Mouse (Mus musculus) kidney, embryonic 14.5 days (tissue): ENCODE data around the gene Spns3. TPM values are rescaled to one million over a fixed set of nuclear protein-coding genes. Genes with fewer than 3 reads are reported as not detected.
"Not testable (repeated sequence)": the region's sequence is repeated elsewhere in the genome, so short reads cannot be mapped to it uniquely, and the experiment has no call there.

ENCODE experiments used
- ATAC-seq: fragments of 200-750 bp; cut with Nextera tagmentation; 2 replicates; pipeline ENCODE4 v1.8.0; 2017; ENCODE audit warnings: moderate number of reproducible peaks, mild to moderate bottlenecking, moderate TSS enrichment, moderate library complexity; ENCODE audit not compliant: low FRiP score, low TSS enrichment
- H3K27ac ChIP-seq: fragments of 300-500 bp; sonication (generic); 2 replicates; pipeline ENCODE4 v1.5.1; 2014; ENCODE audit warnings: low read depth, mild to moderate bottlenecking, low read length, moderate library complexity, mixed read lengths
- H3K27me3 ChIP-seq: fragments of 300-500 bp; sonication (generic); 2 replicates; pipeline ENCODE4 v1.6.1; 2014; ENCODE audit warnings: mild to moderate bottlenecking, low read length; ENCODE audit not compliant: control insufficient read depth, insufficient read depth
- H3K36me3 ChIP-seq: fragments of 300-500 bp; sonication (generic); 2 replicates; pipeline ENCODE4 v1.6.1; 2014; ENCODE audit warnings: low read length, mixed read lengths; ENCODE audit not compliant: control insufficient read depth, insufficient read depth
- H3K4me1 ChIP-seq: fragments of 300-500 bp; sonication (generic); 2 replicates; pipeline ENCODE4 v1.6.1; 2014; ENCODE audit warnings: low read length, mixed read lengths; ENCODE audit not compliant: control insufficient read depth, insufficient read depth
- H3K4me2 ChIP-seq: fragments of 300-500 bp; sonication (generic); replicated peaks from 2 replicates; pipeline ENCODE4 v1.6.1; 2014; ENCODE audit warnings: low read depth, mild to moderate bottlenecking, low read length
- H3K4me3 ChIP-seq: fragments of 300-500 bp; sonication (generic); 2 replicates; pipeline ENCODE4 v1.5.1; 2014; ENCODE audit warnings: mild to moderate bottlenecking, low read length
- H3K9ac ChIP-seq: fragments of 300-500 bp; sonication (generic); 2 replicates; pipeline ENCODE4 v1.6.1; 2014; ENCODE audit warnings: low read depth, mild to moderate bottlenecking, low read length, moderate library complexity
- H3K9me3 ChIP-seq: fragments of 300-500 bp; sonication (generic); 2 replicates; pipeline ENCODE4 v1.6.1; 2016; ENCODE audit warnings: low read length; ENCODE audit not compliant: control insufficient read depth
- WGBS: fragments of 180-500 bp; shearing (Covaris S2); extraction: QIAGEN DNeasy Blood & Tissue Kit; methylation state at CpG from one replicate; pipeline ENCODE4 v1.1.7; 2014; 5-methylcytosine and 5-hydroxymethylcytosine counted together
- polyA plus RNA-seq: library from polyadenylated mRNA; unstranded; fragments of >200 nt; fragmentation: Nextera tagmentation; extraction: Ambion mirVana; gene quantifications from 2 replicates; pipeline ENCODE4 v1.2.1, GENCODE M21; 2014

The Spns3 gene
- polyA plus RNA-seq, 1 experiment from 2014 or later: 0.20 TPM

DNA sequence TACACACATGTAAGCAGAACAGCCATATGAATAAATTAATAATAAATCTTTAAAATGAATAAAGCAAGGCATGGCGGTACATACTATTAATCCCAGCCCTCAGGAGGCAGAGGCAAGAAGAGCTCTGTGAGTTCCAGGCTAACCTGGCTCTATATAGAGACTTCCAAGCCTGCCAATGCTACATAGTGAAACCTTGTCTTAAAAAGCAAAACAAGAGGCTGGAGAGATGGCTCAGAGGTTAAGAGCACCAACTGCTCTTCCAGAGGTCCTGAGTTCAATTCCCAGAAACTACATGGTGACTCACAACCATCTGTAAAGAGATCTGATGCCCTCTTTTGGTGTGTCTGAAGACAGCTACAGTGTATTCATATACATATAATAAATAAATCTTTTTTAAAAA, 6.6 kb downstream of the Spns3 start:
- 96% methylated on average over 1 of the region's 1 CpGs for WGBS
- H3K9ac ChIP-seq, H3K36me3 ChIP-seq, H3K9me3 ChIP-seq, H3K4me1 ChIP-seq, ATAC-seq, H3K27ac ChIP-seq, H3K4me2 ChIP-seq, H3K4me3 ChIP-seq, H3K27me3 ChIP-seq: not testable (repeated sequence)

GRCm38 (mm10) chr11:72542586-72542985, 7.7 kb downstream of the Spns3 start:
- no peaks in the 10 kb centered on the region for H3K9me3 ChIP-seq
- WGBS: 88% methylated on average over 1 of the region's 1 CpGs
- H3K36me3 ChIP-seq: no peaks in the 10 kb centered on the region
- no peak for ATAC-seq
- H3K27ac ChIP-seq: no peak overlapping the region
- no peak overlapping the region for H3K4me3 ChIP-seq
- no peak overlapping the region for H3K9ac ChIP-seq
- H3K27me3 ChIP-seq: no peaks in the 10 kb centered on the region
- no peak overlapping the region for H3K4me2 ChIP-seq
- no peaks in the 10 kb centered on the region for H3K4me1 ChIP-seq

- no peak for ATAC-seq
- H3K4me3 ChIP-seq: no peak overlapping the region
- H3K36me3 ChIP-seq: no peaks in the 10 kb centered on the region
- H3K9me3 ChIP-seq: no peaks in the 10 kb centered on the region
- H3K4me1 ChIP-seq: no peaks in the 10 kb centered on the region
- no peak overlapping the region for H3K4me2 ChIP-seq
- H3K27ac ChIP-seq: no peak overlapping the region
- WGBS: 77% methylated on average over 10 of the region's 10 CpGs
- H3K9ac ChIP-seq: no peak overlapping the region
- H3K27me3 ChIP-seq: no peaks in the 10 kb centered on the region
These were observed 8.4 kb downstream of the Spns3 start for GRCm38 (mm10) chr11:72541928-72542327.

- Histone ChIP-seq H3K9ac (no peak overlapping the region), H3K36me3 (no peaks in the 10 kb centered on the region), H3K9me3 (no peaks in the 10 kb centered on the region), H3K27ac (no peak overlapping the region), H3K4me1 (no peaks in the 10 kb centered on the region), H3K4me3 (no peak overlapping the region), H3K27me3 (no peaks in the 10 kb centered on the region), H3K4me2 (no peak overlapping the region)
- ATAC-seq: no peak
- 88% methylated on average over 6 of the region's 6 CpGs for WGBS
These were observed 9.9 kb downstream of the Spns3 start for GRCm38 (mm10) chr11:72540437-72540836.

GRCm38 (mm10) chr11:72538811-72539210, 11.5 kb downstream of the Spns3 start:
- H3K4me3 ChIP-seq: no peak overlapping the region
- H3K4me1 ChIP-seq: no peaks in the 10 kb centered on the region
- H3K9me3 ChIP-seq: no peaks in the 10 kb centered on the region
- no peak overlapping the region for H3K9ac ChIP-seq
- H3K27ac ChIP-seq: no peak overlapping the region
- H3K36me3 ChIP-seq: no peaks in the 10 kb centered on the region
- no peaks in the 10 kb centered on the region for H3K27me3 ChIP-seq
- no peak overlapping the region for H3K4me2 ChIP-seq
- ATAC-seq: no peak
- 92% methylated on average over 7 of the region's 7 CpGs for WGBS

DNA sequence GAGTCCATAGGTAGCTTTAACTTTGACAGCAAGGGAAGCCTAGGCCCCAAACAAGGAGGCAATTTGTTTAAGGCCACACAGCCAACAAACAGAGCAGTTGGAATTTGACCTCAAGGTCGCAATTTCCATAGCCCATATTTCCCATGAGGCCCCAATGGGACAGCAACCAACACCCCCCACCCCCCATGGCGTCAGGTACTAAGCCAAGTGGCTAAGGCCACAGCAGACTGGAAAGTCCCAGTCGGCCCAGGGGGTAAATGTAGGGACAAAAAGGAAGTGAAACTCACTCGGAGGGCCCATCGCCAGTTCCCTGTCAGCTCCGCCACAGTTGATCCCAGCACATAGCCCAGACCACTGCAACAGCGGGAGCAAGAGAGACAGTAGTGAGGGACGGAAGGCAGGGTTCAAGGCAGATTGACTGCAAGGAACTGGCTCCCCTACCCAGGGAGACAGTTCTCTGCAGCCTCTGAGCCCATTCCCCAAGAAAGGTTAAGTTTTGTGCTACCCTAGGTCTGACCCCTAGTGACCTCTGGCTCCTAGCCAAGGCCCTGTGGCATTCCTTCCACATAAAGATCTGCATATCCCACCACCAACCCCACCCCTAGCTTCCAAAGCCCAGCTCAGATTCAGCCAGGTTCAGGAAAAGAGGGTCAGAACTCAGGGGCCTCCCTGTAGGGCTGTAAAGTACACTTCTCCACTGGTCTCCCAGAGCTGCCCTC, 12.1 kb downstream of the Spns3 start:
- Histone ChIP-seq H3K9ac (no peak overlapping the region), H3K9me3 (no peaks in the 10 kb centered on the region), H3K4me1 (no peaks in the 10 kb centered on the region), H3K27me3 (no peaks in the 10 kb centered on the region), H3K27ac (no peak overlapping the region), H3K4me2 (no peak overlapping the region), H3K36me3 (no peaks in the 10 kb centered on the region), H3K4me3 (no peak overlapping the region)
- WGBS: 70% methylated on average over 8 of the region's 8 CpGs
- no peak for ATAC-seq

- Histone ChIP-seq H3K4me2 (no peak overlapping the region), H3K4me1 (no peaks in the 10 kb centered on the region)
- WGBS: 91% methylated on average over 2 of the region's 2 CpGs
These were observed 12.8 kb downstream of the Spns3 start for GRCm38 (mm10) chr11:72537503-72537902.

DNA sequence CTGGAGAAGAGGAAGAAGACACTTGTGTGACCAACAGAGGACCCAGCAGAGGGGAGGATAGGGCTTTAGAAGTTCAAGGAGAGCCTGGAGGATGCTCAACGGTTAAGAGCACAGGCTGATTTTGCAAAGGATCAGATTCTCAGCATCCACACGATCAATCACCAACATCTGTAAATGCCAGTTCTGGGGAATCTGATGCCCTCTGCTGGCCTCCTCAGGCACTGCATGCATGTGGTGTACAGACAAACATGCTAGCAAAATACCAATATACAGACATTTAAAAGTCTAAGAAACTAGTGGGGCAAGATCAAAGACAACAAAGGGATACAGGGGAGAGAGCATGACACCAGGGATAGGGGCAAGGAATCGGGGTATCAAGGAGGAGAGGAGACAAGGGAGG, 14.8 kb downstream of the Spns3 start:
- 83% methylated on average over 3 of the region's 3 CpGs for WGBS

More at GRCm38 (mm10) chr11:72537503-72537902, 12.8 kb downstream of the Spns3 start:
- Histone ChIP-seq H3K36me3 (no peaks in the 10 kb centered on the region), H3K27ac (no peak overlapping the region), H3K4me3 (no peak overlapping the region), H3K9me3 (no peaks in the 10 kb centered on the region), H3K9ac (no peak overlapping the region), H3K27me3 (no peaks in the 10 kb centered on the region)
- no peak for ATAC-seq

GRCm38 (mm10) chr11:72532890-72533289, 17.4 kb downstream of the Spns3 start:
- Histone ChIP-seq H3K4me2 (no peak overlapping the region), H3K36me3 (no peaks in the 10 kb centered on the region), H3K9me3 (no peaks in the 10 kb centered on the region), H3K4me3 (no peak overlapping the region), H3K9ac (no peak overlapping the region), H3K27ac (no peak overlapping the region), H3K27me3 (no peaks in the 10 kb centered on the region), H3K4me1 (no peaks in the 10 kb centered on the region)
- WGBS: 65% methylated on average over 3 of the region's 3 CpGs
- ATAC-seq: no peak

More for the DNA sequence above, 14.8 kb downstream of the Spns3 start:
- Histone ChIP-seq H3K9ac (no peak overlapping the region), H3K4me2 (no peak overlapping the region), H3K9me3 (no peaks in the 10 kb centered on the region), H3K4me1 (no peaks in the 10 kb centered on the region), H3K36me3 (no peaks in the 10 kb centered on the region), H3K27me3 (no peaks in the 10 kb centered on the region), H3K27ac (no peak overlapping the region), H3K4me3 (no peak overlapping the region)
- ATAC-seq: no peak
